Mouse (Mus musculus): Measurements from ENCODE around the gene Ikzf3. TPM values are rescaled to one million over a fixed set of nuclear protein-coding genes. Genes with fewer than 3 reads are reported as not detected.

Gene Ikzf3
- polyA plus RNA-seq, 1 experiment from 2014 or later = 0.20 TPM

DNA sequence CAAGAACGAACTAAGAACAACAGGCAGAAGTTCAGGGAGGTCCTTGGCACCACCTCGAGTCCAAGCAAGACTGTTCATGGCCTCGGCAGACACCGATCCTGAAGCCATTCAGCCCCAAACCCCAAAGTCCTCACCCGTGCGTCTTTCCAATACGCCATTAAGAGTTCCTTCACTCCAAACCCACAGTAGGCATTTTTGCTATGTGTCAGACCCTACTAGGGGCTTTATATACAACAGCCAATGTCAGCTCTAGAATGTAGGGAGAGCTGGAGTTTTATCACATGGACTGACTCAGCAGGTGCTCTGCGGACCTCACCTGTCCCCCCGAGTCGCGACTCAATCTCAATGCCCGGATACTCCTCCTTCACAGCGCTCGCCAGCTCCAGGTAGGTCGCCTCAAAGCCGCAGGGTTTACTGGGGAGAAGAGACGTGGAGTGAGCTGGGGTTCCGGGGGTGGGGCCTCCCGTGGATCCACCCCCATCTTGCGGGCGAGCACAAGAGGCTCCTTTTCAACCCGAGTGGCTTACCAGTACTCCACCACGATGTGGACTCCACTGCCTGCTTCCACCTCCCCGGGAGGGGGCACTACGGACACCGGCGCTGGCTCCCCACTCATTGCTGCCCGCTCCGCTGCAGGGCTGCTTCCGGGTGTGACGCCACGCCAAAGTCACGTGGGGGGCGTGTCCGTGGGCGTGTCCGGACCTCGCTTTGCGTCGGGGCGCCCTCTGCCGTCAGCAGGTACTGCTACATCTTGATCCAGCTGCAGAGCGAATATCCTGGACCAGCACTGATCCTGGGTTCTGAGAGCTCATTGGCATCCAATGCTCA, 107.3 kb downstream of the Ikzf3 start, which contains the start of gene Mien1:
Mien1 (minus strand) TSS at position 661 of the 828 bp plus-strand sequence.
- Histone ChIP-seq H3K9ac (replicated peaks; ENCODE audit: low read depth, low read length) (peak within 1 kb of the TSS; percentile 59), H3K4me1 (ENCODE audit: control insufficient read depth, insufficient read depth, low read length) (peaks cover 4% of the 10 kb centered on the region), H3K4me3 (ENCODE audit: low read depth, low read length) (peak within 1 kb of the TSS; percentile 56), H3K4me2 (ENCODE audit: low read depth, low read length) (peak within 1 kb of the TSS; percentile 72), H3K36me3 (ENCODE audit: control insufficient read depth, insufficient read depth, low read length) (no peaks in the 10 kb centered on the region), H3K9me3 (ENCODE audit: control insufficient read depth, low read length) (no peaks in the 10 kb centered on the region), H3K27me3 (ENCODE audit: control insufficient read depth, insufficient read depth, low read length) (no peaks in the 10 kb centered on the region), H3K27ac (ENCODE audit: low read depth, low read length) (peak within 1 kb of the TSS; percentile 52; the same call in 1 of the 2 replicates)
- peak; percentile 89 for ATAC-seq (ENCODE audit: low read depth)
- WGBS = 3% methylated on average over 43 of the region's 43 CpGs

DNA sequence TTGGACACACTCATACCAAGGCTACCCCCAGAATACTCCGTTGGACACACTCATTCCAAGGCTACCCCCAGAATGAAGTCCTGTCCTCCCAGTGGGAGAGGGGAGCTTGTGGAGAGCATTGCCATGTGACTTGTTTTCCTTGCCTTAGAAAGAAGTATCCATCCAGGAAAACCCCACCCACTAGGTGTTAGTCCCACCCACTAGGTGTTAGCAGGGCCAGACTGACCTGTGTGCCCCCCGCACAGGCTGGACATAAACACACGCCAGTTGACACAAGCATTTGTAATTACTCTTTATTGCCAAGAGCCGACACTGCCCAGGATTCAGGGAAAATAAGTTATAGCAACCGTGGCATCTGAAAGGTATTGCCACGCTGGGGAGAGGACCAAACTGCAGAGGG, 108.4 kb downstream of the Ikzf3 start:
- no peaks in the 10 kb centered on the region for H3K27me3 ChIP-seq (ENCODE audit: control insufficient read depth, insufficient read depth, low read length)
- no peak overlapping the region for H3K4me3 ChIP-seq (ENCODE audit: low read depth, low read length)
- 94% methylated on average over 6 of the region's 6 CpGs for WGBS
- H3K27ac ChIP-seq (ENCODE audit: low read depth, low read length) = no peak overlapping the region
- no peaks in the 10 kb centered on the region for H3K9me3 ChIP-seq (ENCODE audit: control insufficient read depth, low read length)
- no peaks in the 10 kb centered on the region for H3K36me3 ChIP-seq (ENCODE audit: control insufficient read depth, insufficient read depth, low read length)
- no peak overlapping the region for H3K9ac ChIP-seq (replicated peaks; ENCODE audit: low read depth, low read length)
- no peak for ATAC-seq (ENCODE audit: low read depth)
- H3K4me1 ChIP-seq (ENCODE audit: control insufficient read depth, insufficient read depth, low read length) = peaks cover 4% of the 10 kb centered on the region
- no peak overlapping the region for H3K4me2 ChIP-seq (ENCODE audit: low read depth, low read length)

DNA sequence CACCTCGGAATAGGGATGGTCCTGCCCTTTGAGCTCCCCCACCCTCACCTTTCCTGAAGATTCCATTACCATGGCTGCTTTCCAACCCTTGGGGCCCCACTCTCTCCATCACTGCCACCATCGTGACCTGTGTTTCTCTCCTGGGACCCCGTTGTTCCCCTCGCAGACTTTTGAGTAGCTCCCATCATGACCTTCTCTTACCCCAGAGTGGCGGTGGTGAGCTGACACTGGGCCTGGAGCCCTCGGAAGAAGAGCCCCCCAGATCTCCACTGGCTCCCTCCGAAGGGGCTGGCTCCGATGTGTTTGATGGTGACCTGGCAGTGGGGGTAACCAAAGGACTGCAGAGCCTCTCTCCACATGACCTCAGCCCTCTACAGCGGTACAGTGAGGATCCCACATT, 110.1 kb downstream of the Ikzf3 start:
- no peak overlapping the region for H3K9ac ChIP-seq (replicated peaks; ENCODE audit: low read depth, low read length)
- 94% methylated on average over 9 of the region's 9 CpGs for WGBS
- H3K27me3 ChIP-seq (ENCODE audit: control insufficient read depth, insufficient read depth, low read length) = no peaks in the 10 kb centered on the region
- no peak overlapping the region for H3K27ac ChIP-seq (ENCODE audit: low read depth, low read length)
- no peak overlapping the region for H3K4me2 ChIP-seq (ENCODE audit: low read depth, low read length)
- H3K4me3 ChIP-seq (ENCODE audit: low read depth, low read length) = no peak overlapping the region
- no peaks in the 10 kb centered on the region for H3K9me3 ChIP-seq (ENCODE audit: control insufficient read depth, low read length)
- H3K4me1 ChIP-seq (ENCODE audit: control insufficient read depth, insufficient read depth, low read length) = peaks cover 4% of the 10 kb centered on the region
- H3K36me3 ChIP-seq (ENCODE audit: control insufficient read depth, insufficient read depth, low read length) = no peaks in the 10 kb centered on the region
- ATAC-seq (ENCODE audit: low read depth) = no peak

DNA sequence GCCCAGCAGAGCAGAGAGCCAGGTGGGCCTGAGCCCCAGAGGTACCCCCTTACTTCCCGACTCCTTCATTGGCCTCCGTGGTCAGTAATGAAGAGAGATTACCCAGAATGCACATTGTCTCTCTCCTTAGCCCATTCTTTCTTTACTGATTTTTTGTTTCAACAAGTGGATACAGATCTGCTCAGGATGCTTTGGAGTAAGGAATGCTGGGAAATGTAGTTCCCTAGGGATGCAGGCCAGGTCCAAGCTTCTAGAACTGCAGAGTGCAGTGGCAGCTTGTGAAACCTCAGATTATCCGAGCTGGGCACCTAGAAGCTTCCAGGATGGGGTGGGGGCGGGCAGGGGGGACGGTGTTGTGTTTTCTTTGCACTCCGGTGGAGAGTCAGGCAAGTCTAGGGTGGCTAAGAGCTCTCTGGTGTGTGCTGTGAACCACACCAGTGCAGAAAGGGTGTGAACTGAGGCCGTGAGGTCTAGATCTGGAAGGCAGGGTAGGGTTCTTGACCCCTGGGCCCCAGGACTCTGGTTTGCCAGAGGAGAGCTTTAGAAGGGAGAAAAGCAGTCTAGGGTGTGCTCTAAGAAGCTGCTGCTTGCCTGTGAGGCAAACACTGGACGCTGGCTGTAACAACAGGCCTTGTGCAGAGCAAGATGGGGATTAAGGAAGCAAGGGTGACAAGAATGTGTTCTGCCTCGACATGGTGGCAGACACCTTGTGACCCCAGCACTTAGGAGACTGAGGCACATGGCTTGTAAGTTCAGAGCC, 113.9 kb downstream of the Ikzf3 start:
- Histone ChIP-seq H3K4me1 (ENCODE audit: control insufficient read depth, insufficient read depth, low read length) (no peaks in the 10 kb centered on the region), H3K4me2 (ENCODE audit: low read depth, low read length) (no peak overlapping the region), H3K36me3 (ENCODE audit: control insufficient read depth, insufficient read depth, low read length) (no peaks in the 10 kb centered on the region), H3K9ac (replicated peaks; ENCODE audit: low read depth, low read length) (no peak overlapping the region), H3K4me3 (ENCODE audit: low read depth, low read length) (no peak overlapping the region), H3K9me3 (ENCODE audit: control insufficient read depth, low read length) (no peaks in the 10 kb centered on the region), H3K27me3 (ENCODE audit: control insufficient read depth, insufficient read depth, low read length) (no peaks in the 10 kb centered on the region), H3K27ac (ENCODE audit: low read depth, low read length) (no peak overlapping the region)
- no peak for ATAC-seq (ENCODE audit: low read depth)
- WGBS = 91% methylated on average over 9 of the region's 9 CpGs

DNA sequence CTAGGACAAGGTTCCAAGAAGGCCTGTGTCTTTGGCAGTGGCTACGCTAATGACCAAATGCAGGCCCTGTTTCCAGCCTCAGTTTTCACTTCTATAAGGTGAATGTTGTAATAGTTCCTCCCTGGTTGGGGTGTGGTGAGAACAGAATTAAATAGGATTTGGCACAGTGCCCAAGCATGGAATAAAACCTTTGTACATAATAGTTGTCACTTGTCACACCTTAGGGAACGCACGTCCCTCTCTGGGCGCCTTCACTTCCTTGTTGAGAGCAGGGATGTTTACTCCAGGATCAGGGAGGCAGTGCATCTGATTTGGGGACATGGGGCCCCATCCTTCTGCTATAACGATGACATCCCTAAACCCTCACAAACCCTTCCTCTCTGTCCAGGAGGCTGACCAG, 117.4 kb downstream of the Ikzf3 start:
- H3K4me1 ChIP-seq (ENCODE audit: control insufficient read depth, insufficient read depth, low read length) = no peaks in the 10 kb centered on the region
- H3K36me3 ChIP-seq (ENCODE audit: control insufficient read depth, insufficient read depth, low read length) = no peaks in the 10 kb centered on the region
- H3K9ac ChIP-seq (replicated peaks; ENCODE audit: low read depth, low read length) = no peak overlapping the region
- WGBS = 89% methylated on average over 5 of the region's 5 CpGs
- H3K27me3 ChIP-seq (ENCODE audit: control insufficient read depth, insufficient read depth, low read length) = no peaks in the 10 kb centered on the region
- no peak overlapping the region for H3K4me3 ChIP-seq (ENCODE audit: low read depth, low read length)
- H3K27ac ChIP-seq (ENCODE audit: low read depth, low read length) = no peak overlapping the region
- no peak overlapping the region for H3K4me2 ChIP-seq (ENCODE audit: low read depth, low read length)
- no peaks in the 10 kb centered on the region for H3K9me3 ChIP-seq (ENCODE audit: control insufficient read depth, low read length)
- ATAC-seq (ENCODE audit: low read depth) = no peak

DNA sequence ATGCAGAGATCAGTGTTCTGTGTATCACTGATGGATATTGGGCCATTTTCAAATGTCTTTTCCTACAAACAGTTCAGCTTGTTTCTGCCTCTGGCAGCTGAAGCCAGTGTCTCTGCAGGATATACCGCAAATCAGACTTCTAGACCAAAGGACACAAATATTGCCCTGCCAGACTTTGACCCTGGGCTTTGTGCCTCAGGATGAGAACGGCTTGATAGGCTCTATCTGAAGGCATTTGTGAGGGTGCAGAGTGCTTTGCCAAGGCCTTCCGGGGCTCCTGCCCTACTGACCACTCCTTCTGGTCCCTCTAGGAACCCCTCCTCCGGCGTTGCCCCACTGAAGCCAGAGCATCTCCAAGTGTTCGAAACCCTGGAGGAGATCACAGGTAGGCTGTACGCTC, 119.2 kb downstream of the Ikzf3 start:
- no peaks in the 10 kb centered on the region for H3K36me3 ChIP-seq (ENCODE audit: control insufficient read depth, insufficient read depth, low read length)
- no peak overlapping the region for H3K27ac ChIP-seq (ENCODE audit: low read depth, low read length)
- no peaks in the 10 kb centered on the region for H3K27me3 ChIP-seq (ENCODE audit: control insufficient read depth, insufficient read depth, low read length)
- no peaks in the 10 kb centered on the region for H3K9me3 ChIP-seq (ENCODE audit: control insufficient read depth, low read length)
- 94% methylated on average over 7 of the region's 7 CpGs for WGBS
- H3K4me3 ChIP-seq (ENCODE audit: low read depth, low read length) = no peak overlapping the region
- H3K4me2 ChIP-seq (ENCODE audit: low read depth, low read length) = no peak overlapping the region
- ATAC-seq (ENCODE audit: low read depth) = no peak
- H3K9ac ChIP-seq (replicated peaks; ENCODE audit: low read depth, low read length) = no peak overlapping the region
- H3K4me1 ChIP-seq (ENCODE audit: control insufficient read depth, insufficient read depth, low read length) = no peaks in the 10 kb centered on the region

DNA sequence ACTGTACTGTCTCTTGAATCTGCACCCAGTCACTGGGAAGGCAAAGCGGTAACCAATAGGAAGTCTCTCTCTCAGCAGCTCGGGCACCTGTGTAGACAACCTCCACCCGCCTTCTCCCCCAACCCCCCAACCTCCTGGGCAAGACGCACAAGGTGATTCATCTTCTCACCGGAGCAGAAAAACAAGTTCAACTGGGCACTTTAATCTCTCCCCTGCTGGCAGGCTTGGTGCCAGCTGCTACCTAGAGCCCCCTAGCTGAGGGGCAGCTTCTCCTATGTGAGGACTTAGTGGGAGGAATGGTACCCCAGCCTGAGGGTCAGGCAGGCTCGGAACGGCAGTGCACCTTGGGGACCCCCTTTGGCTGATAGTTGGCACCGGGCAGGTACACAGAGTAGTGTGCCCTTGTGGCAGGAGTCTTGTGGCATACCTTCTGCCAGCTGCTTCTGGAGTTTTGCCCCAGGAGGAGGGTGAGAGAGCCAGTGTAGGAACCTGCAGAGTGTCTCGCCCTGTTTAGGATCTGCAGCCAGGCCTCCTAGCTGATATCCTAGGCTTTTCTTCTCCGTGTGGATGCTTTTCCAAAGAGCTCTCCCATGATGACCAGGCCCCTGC, 126.8 kb downstream of the Ikzf3 start:
- WGBS = 88% methylated on average over 10 of the region's 10 CpGs
- H3K27ac ChIP-seq (ENCODE audit: low read depth, low read length) = no peak overlapping the region
- H3K4me2 ChIP-seq (ENCODE audit: low read depth, low read length) = no peak overlapping the region
- no peak overlapping the region for H3K4me3 ChIP-seq (ENCODE audit: low read depth, low read length)
- no peaks in the 10 kb centered on the region for H3K9me3 ChIP-seq (ENCODE audit: control insufficient read depth, low read length)
- H3K36me3 ChIP-seq (ENCODE audit: control insufficient read depth, insufficient read depth, low read length) = no peaks in the 10 kb centered on the region
- H3K27me3 ChIP-seq (ENCODE audit: control insufficient read depth, insufficient read depth, low read length) = no peaks in the 10 kb centered on the region
- H3K9ac ChIP-seq (replicated peaks; ENCODE audit: low read depth, low read length) = no peak overlapping the region
- ATAC-seq (ENCODE audit: low read depth) = no peak
- H3K4me1 ChIP-seq (ENCODE audit: control insufficient read depth, insufficient read depth, low read length) = peaks cover 3% of the 10 kb centered on the region

DNA sequence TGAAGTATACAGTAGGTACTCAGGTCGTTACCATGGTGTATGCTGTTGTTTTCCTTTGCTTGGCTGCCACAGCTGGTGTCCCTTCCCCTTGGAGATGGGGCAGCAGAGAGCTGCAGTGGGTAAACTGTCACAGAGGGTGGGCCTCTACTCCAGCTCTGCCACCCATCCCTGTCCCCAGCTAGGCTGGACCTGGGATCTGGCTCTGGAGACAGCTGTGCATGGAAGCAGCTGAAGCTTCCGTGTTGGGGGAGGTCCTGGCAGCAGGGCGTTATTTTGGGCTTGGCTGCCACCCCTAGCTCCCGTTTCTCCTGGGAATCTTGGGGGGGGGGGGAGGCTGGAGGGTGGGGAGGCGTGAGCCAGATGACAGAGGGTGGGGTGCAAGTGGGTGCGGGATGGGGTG, 127.6 kb downstream of the Ikzf3 start:
- Histone ChIP-seq H3K36me3 (ENCODE audit: control insufficient read depth, insufficient read depth, low read length) (no peaks in the 10 kb centered on the region), H3K9ac (replicated peaks; ENCODE audit: low read depth, low read length) (no peak overlapping the region), H3K27ac (ENCODE audit: low read depth, low read length) (no peak overlapping the region), H3K4me1 (ENCODE audit: control insufficient read depth, insufficient read depth, low read length) (peaks cover 4% of the 10 kb centered on the region), H3K4me3 (ENCODE audit: low read depth, low read length) (no peak overlapping the region), H3K27me3 (ENCODE audit: control insufficient read depth, insufficient read depth, low read length) (no peaks in the 10 kb centered on the region), H3K4me2 (ENCODE audit: low read depth, low read length) (no peak overlapping the region), H3K9me3 (ENCODE audit: control insufficient read depth, low read length) (no peaks in the 10 kb centered on the region)
- 67% methylated on average over 6 of the region's 6 CpGs for WGBS
- ATAC-seq (ENCODE audit: low read depth) = no peak

DNA sequence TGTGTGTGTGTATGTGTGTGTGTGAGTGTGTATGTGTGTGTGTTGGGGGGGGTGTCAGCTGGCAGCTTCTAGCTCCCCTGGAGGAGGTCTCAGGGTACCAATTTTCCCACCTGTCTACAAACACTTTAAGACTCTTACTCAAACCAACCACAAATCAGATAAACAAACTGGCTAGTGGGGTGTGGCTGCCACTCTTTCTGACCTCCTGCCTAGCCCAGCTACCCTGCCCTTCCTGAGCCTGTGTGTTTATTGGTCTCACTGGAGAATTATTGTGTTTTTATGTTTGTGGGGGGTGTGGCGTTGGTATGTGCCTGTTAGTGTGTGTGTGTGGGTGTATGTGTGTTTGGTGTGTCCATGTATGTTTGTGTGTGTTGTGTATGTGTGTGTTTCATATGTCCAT, 128.8 kb downstream of the Ikzf3 start:
- ATAC-seq (ENCODE audit: low read depth) = no peak
- Histone ChIP-seq H3K27me3 (ENCODE audit: control insufficient read depth, insufficient read depth, low read length) (peaks cover 7% of the 10 kb centered on the region), H3K27ac (ENCODE audit: low read depth, low read length) (no peak overlapping the region), H3K36me3 (ENCODE audit: control insufficient read depth, insufficient read depth, low read length) (no peaks in the 10 kb centered on the region), H3K9ac (replicated peaks; ENCODE audit: low read depth, low read length) (no peak overlapping the region), H3K9me3 (ENCODE audit: control insufficient read depth, low read length) (no peaks in the 10 kb centered on the region), H3K4me3 (ENCODE audit: low read depth, low read length) (no peak overlapping the region), H3K4me1 (ENCODE audit: control insufficient read depth, insufficient read depth, low read length) (peaks cover 14% of the 10 kb centered on the region), H3K4me2 (ENCODE audit: low read depth, low read length) (no peak overlapping the region)
- 91% methylated on average over 1 of the region's 1 CpGs for whole genome bisulfite sequencing

Measured in neural tube, embryonic 14.5 days (tissue).